Mouse (Mus musculus) heart, adult 8-10 months (tissue): ENCODE results near the gene Sox30. TPM values are rescaled to one million over a fixed set of nuclear protein-coding genes. Genes with fewer than 3 reads are reported as not detected.

Experiments used
- DNase-seq: peaks from one replicate; pipeline ENCODE4 v3.0.0; 2022; ENCODE audit warnings: low spot score
- total RNA-seq, 4 experiments: library from RNA; stranded (reverse); gene quantifications; 2 replicates each; pipeline ENCODE4 v1.2.4; 2022

The Sox30 gene
- total RNA-seq, result under 1 TPM in 3 of 4 experiments, not detected in 1; 0.22 to 0.26 (median 0.25) TPM

GRCm38 (mm10) chr11:45979946-45980892 lies at the start of gene Sox30:
Gene Sox30, plus strand, starts transcription at chr11:45980310.
- no peak for DNase-seq

- DNase-seq, result no peak
Measured at GRCm38 (mm10) chr11:45932771-45933170, 47.3 kb upstream of the Sox30 start.

- DNase-seq, result no peak
Measured at GRCm38 (mm10) chr11:45937478-45937877, 42.6 kb upstream of the Sox30 start.

GRCm38 (mm10) chr11:45938917-45939316 lies 41.2 kb upstream of the Sox30 start:
- DNase-seq, result no peak

- no peak for DNase-seq
Measured at GRCm38 (mm10) chr11:45942281-45942680, 37.8 kb upstream of the Sox30 start.

- DNase-seq, result no peak
Measured at GRCm38 (mm10) chr11:45943108-45943705, 36.9 kb upstream of the Sox30 start.

- DNase-seq, result no peak
Measured at GRCm38 (mm10) chr11:45943891-45944642, 36.0 kb upstream of the Sox30 start.

GRCm38 (mm10) chr11:45944643-45945156 lies 35.4 kb upstream of the Sox30 start, which contains the start of gene Lsm11:
Gene Lsm11, minus strand, starts transcription at chr11:45944935.
- peak; percentile 95 for DNase-seq

GRCm38 (mm10) chr11:45946796-45947195 lies 33.3 kb upstream of the Sox30 start:
- DNase-seq, result no peak

GRCm38 (mm10) chr11:45947491-45947890 lies 32.6 kb upstream of the Sox30 start:
- no peak for DNase-seq

- peak; percentile 94 for DNase-seq
Measured at GRCm38 (mm10) chr11:45955127-45955627, 24.9 kb upstream of the Sox30 start, which contains the start of gene Thg1l. Gene Thg1l, minus strand, starts transcription at chr11:45955494.

GRCm38 (mm10) chr11:45959598-45959997 lies 20.5 kb upstream of the Sox30 start:
- no peak for DNase-seq

- no peak for DNase-seq
Measured at GRCm38 (mm10) chr11:45960003-45960402, 20.1 kb upstream of the Sox30 start.

GRCm38 (mm10) chr11:45966896-45967295 lies 13.2 kb upstream of the Sox30 start:
- DNase-seq, result no peak

GRCm38 (mm10) chr11:45968466-45968865 lies 11.6 kb upstream of the Sox30 start:
- no peak for DNase-seq

GRCm38 (mm10) chr11:45973635-45974034 lies 6.5 kb upstream of the Sox30 start:
- no peak for DNase-seq

GRCm38 (mm10) chr11:45974466-45974865 lies 5.6 kb upstream of the Sox30 start:
- DNase-seq, result no peak

GRCm38 (mm10) chr11:45976061-45976460 lies 4.0 kb upstream of the Sox30 start:
- DNase-seq, result no peak

GRCm38 (mm10) chr11:45980893-45981253 lies 763 bp downstream of the Sox30 start:
- DNase-seq, result no peak

GRCm38 (mm10) chr11:45991604-45992003 lies 11.5 kb downstream of the Sox30 start:
- DNase-seq, result no peak

- no peak for DNase-seq
Measured at GRCm38 (mm10) chr11:45992087-45992486, 12.0 kb downstream of the Sox30 start.

GRCm38 (mm10) chr11:46016061-46016460 lies 36.0 kb downstream of the Sox30 start:
- peak; percentile 55 for DNase-seq
